Mouse (Mus musculus) kidney, postnatal 10 days (tissue): ENCODE data around the gene Pcyt1b.

Experiments used
- DNase-seq: peaks from one replicate; pipeline ENCODE4 v3.0.0; 2021; ENCODE audit warnings: mixed read lengths

Gene Pcyt1b

GRCm38 (mm10) chrX:93654218-93655002 lies at the start of gene Pcyt1b:
Gene Pcyt1b (plus strand): TSS chrX:93654863.
- no peak for DNase-seq

DNA sequence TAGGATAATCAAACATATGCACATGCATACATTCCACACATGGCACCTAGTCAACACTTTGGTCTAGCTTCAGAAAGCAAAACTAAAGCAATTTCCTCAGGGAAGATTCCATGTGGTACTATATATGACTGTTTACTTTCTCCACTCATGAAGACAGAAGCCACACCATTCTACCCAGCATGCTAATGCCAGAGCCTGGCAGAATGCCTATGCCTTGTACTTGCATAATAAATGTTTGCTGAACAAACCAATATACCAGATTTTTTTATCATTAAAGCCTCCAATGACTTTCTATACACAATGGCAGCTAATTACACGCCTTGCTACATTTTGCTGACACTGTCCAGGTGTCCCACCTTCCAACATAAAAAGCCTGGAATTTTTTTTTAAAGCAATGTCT lies 24.4 kb upstream of the Pcyt1b start:
- peak; percentile 5 for DNase-seq

- DNase-seq: peak; percentile 89
Observed at GRCm38 (mm10) chrX:93631657-93632449, 22.8 kb upstream of the Pcyt1b start, which contains the start of gene Pola1. Gene Pola1 (minus strand): TSS chrX:93632155.

GRCm38 (mm10) chrX:93634861-93635375 lies 19.7 kb upstream of the Pcyt1b start:
- DNase-seq: peak; percentile 3

DNA sequence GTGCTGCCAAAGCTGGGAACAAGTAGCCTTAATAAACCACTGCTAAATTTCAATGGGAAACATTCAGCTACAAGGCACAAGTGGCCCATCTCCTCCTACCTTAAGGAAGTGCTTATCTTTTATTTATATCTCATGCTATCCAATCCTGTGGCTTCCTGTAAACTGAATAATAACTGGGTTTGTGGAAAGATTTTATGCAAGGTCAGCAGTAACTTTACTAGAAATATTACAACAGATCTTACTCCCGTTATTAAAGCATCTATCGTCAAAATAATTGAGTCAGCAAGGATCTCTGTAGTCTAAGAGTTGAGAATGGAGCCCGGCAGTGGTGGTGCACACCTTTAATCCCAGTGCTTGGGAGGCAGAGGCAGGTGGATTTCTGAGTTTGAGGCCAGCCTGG lies 11.1 kb upstream of the Pcyt1b start:
- DNase-seq: no peak

- no peak for DNase-seq
Observed at GRCm38 (mm10) chrX:93644022-93644421, 10.6 kb upstream of the Pcyt1b start.

- no peak for DNase-seq
Observed at GRCm38 (mm10) chrX:93650738-93651137, 3.9 kb upstream of the Pcyt1b start.

- no peak for DNase-seq
Observed at GRCm38 (mm10) chrX:93655153-93655552, 490 bp downstream of the Pcyt1b start.

GRCm38 (mm10) chrX:93663919-93664586 lies 9.4 kb downstream of the Pcyt1b start:
- DNase-seq: no peak

- no peak for DNase-seq
Observed at GRCm38 (mm10) chrX:93664787-93665186, 10.1 kb downstream of the Pcyt1b start.

GRCm38 (mm10) chrX:93674432-93674831 lies 19.8 kb downstream of the Pcyt1b start:
- DNase-seq: no peak

- DNase-seq: peak; percentile 46
Observed at GRCm38 (mm10) chrX:93674836-93675795, 20.5 kb downstream of the Pcyt1b start.

DNA sequence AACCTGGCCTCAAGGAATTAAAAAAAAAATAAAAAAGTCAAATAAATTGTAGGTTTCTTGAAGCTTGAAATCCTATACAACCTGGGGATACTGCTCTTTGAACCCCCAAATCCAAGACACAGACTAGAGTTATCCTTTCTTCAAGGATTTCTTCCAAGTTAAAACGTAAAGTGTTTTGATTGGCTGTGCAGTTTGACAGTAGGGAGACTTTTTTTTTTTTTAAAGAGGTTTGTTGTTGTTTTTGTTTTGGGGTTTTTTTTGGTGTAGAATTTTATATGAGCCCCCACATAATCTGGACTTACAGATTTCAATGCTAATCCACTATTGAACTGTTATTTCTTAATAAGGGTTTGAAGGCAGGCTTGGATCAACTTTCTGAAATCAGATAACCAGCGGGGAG lies 21.6 kb downstream of the Pcyt1b start:
- no peak for DNase-seq

DNA sequence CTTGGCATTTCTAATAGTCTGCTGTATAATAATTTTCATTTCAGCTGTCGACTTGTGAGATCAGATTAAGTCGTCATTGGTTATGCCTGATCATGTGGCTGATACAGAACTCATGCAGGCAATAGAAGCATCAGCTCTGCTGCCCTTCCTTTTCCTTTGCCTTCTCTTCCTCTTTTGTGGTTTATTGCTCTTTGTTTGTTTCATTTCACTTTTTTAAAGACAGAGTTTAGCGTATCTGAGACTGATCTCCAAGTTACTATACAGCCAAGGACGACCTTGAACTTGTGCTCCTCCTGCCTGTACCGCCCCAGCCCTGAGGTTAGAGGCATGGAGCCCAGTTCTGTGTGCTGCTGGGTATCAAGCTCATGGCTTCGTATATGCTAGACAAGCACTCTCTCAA lies 34.6 kb downstream of the Pcyt1b start:
- DNase-seq: no peak

- no peak for DNase-seq
Observed at GRCm38 (mm10) chrX:93690672-93691071, 36.0 kb downstream of the Pcyt1b start.

DNA sequence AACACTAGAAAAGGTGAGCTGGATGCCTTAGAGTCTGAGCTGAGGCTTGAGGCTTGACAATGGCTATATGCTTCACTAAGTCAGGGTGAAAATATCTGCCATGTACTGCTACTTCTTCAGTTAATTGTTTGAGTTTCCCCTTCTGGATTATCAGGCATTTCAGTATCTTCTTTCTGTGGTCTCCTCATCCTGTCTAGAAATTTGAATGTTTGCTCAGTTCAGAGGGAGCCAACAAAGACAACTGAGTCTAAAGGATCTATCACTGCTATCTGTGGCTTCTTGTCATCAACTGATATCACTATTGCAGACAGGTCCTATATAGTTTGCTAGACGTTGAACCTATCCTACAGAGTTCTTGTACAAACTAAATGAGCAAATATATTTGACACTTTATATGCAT lies 42.9 kb downstream of the Pcyt1b start:
- no peak for DNase-seq

GRCm38 (mm10) chrX:93700528-93701225 lies 46.0 kb downstream of the Pcyt1b start:
- peak; percentile 65 for DNase-seq

DNA sequence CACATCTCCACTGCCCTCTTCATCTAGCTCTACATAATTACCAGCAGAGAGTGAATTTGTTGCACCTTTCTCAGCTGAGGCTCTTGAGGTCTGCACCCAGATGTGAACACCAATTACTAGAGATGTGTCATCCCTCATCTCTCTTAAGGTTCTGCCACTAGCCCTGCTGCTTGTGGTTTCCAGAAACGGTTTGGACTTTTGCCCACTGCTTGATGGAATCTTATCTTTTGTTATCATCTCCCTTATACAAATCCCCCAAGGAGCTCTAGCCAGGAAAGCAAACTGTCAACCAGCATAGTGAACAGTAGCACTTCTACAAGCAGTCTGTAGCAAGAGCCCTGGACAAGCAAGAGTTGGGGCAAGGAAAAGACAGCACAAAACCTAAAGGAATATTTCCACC lies 57.9 kb downstream of the Pcyt1b start:
- DNase-seq: no peak

- no peak for DNase-seq
Observed at GRCm38 (mm10) chrX:93729529-93729928, 74.9 kb downstream of the Pcyt1b start.

- no peak for DNase-seq
Observed at GRCm38 (mm10) chrX:93730854-93731253, 76.2 kb downstream of the Pcyt1b start.

DNA sequence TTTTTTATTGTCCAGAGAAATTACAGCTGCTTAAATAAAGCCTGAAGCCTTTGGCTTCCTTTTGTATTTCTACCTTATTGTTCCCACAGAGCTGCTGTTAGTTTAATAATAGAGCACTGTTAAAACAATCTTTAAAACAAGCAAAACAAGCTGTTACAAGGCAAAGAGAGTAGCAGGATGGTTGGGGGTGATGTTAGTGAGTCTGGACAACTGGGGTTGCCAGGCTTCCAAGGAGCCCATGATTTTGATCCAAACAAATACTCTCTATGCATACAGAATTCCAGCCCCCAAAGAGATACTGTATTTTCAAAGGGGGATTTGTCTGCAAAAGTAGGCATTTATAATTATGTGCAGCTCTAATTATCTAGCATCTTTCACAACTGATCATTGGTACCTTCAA lies 77.7 kb downstream of the Pcyt1b start:
- DNase-seq: no peak
